Mouse (Mus musculus) megakaryocyte, adult 5-6 weeks (primary cell): ENCODE data around the gene Btbd35f4. TPM values are rescaled to one million over a fixed set of nuclear protein-coding genes. Genes with fewer than 3 reads are reported as not detected.
"Not testable (repeated sequence)": the region's sequence is repeated elsewhere in the genome, so short reads cannot be mapped to it uniquely, and the experiment has no call there.

Experiments used
- ATAC-seq: 2 replicates; pipeline ENCODE4 v1.8.0; 2016; ENCODE audit warnings: mild to moderate bottlenecking, inconsistent platforms; ENCODE audit not compliant: poor library complexity, severe bottlenecking
- total RNA-seq, 2 experiments: library from RNA; stranded (forward) in 1 of 2; stranded (reverse) in 1 of 2; fragments of 153-499, 151-499 nt in 1 of 2; fragments of 221-1000, 200-1000 nt in 1 of 2; gene quantifications; 2 replicates each; pipeline versions ENCODE4 v1.2.3 to v1.2.4; 2015 to 2017

Gene Btbd35f4
- total RNA-seq (2015), result not detected in 2 replicates
- total RNA-seq (2017), result not detected in 2 replicates

- not testable (repeated sequence) for ATAC-seq
These were observed at the start of gene Btbd35f4 for GRCm38 (mm10) chrX:4800196-4800595. TSS of gene Btbd35f4 (plus strand) at chrX:4800496.

GRCm38 (mm10) chrX:4840016-4840415 lies 39.7 kb downstream of the Btbd35f4 start:
- ATAC-seq, result not testable (repeated sequence)

Other genes starting within 250 kb of the Btbd35f4 start
- gene Btbd35f27, start 151.6 kb downstream of the Btbd35f4 start, total RNA-seq (2015), result not detected in 2 replicates
- gene Btbd35f27, start 151.6 kb downstream of the Btbd35f4 start, total RNA-seq (2017), result not detected in 2 replicates